Mouse (Mus musculus) cerebellum, adult 11 months (tissue): ENCODE measurements around the gene Syt1.

Source experiments
- DNase-seq: peaks from one replicate; pipeline ENCODE4 v3.0.0; 2022

Gene Syt1

DNA sequence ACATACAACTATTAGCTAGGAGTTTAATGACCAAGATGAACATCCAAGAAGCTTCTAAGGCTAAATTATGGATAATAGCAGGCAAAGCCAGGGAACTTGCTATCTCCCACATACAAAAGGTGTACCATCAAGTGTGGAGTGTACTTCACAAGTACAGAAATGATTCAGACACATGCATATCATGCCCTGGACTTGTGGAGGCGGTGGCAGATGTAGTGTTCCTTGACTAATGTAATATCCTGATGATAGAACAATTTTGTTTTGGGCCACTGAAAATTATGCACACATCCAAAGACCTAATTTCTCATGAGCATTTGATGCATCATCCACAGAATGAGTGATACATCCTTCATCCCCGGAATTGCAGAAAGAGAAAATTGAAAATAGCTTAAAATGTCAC is 267.0 kb downstream of the Syt1 start:
- DNase-seq, result no peak

GRCm38 (mm10) chr10:108733982-108734381 is 276.8 kb downstream of the Syt1 start:
- no peak for DNase-seq

DNA sequence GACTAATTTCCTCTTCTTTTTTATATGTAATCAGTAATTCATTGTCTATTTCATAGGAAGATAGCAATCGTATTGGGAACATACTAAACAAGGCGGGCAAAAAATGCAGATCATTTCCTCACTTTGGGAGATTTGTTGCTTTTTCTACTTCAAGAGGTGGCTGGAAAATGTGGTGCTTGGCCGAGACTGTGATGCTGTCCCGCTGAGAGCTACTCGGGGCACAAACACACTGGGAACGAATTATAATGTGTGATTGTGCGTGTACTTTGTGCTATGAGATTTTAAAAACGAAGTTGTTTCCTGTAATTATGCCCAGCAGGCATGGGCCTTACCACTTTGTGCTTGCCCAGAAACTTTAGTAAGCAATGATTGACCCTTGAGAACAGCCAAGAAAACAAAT is 281.8 kb downstream of the Syt1 start:
- peak; percentile 29 for DNase-seq

- no peak for DNase-seq
Measured at GRCm38 (mm10) chr10:108726391-108726790, 284.4 kb downstream of the Syt1 start.

DNA sequence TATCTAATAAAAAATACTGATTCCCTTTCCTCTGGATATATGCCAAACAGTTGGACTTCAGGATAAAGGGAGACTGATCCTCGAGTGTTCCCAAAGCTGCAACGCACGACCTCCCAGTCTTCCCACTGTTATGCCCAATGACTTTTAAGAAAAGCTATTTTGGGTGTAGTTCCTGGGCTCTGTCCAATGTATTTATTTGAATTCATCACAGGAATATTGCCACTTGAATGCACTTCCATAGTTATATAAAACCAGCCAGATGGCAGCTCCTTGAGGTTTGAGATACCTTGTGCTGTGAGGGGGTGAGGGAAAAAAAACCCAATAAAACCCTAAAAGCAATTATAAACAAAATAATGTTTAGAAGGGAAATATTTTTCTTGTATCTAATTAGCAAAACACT is 285.9 kb downstream of the Syt1 start:
- DNase-seq, result peak; percentile 30

DNA sequence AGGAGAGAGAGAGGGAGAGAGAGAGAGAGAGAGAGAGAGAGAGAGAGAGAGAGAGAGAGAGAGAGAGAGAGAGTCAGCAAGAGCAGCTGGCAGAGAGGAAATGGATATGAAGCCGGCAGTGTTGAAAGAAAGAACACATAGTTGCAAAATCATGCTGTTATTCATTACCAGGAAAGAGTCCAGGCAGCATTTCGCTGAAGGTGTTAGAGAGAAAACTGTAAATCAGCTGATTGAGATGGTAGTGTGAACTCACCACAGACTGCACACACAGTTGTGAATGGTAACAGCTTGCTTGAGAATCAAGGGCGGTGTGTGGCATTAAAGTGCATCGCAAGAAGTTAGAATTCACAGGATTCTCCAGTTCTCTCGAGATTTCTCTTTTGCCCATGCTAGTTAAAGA is 300.3 kb downstream of the Syt1 start:
- no peak for DNase-seq

DNA sequence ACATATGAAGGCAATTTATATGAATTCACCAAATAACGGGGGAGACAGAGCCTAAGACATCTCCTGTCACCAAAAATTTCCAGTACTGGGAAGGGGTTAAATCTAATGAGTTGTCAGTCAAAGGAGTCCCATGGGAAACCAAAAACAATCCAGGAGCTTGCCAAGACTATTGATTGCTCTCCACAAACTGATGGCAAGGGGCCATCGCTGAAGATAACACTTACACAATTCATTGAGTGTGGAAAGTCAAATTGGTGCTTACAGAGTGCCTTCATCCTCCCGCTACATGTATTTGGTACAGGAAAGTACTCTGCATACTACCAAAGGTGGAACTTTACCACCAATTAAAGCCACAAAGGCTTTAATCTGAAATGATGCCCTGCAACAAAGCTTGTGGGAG is 305.1 kb downstream of the Syt1 start:
- DNase-seq, result no peak

DNA sequence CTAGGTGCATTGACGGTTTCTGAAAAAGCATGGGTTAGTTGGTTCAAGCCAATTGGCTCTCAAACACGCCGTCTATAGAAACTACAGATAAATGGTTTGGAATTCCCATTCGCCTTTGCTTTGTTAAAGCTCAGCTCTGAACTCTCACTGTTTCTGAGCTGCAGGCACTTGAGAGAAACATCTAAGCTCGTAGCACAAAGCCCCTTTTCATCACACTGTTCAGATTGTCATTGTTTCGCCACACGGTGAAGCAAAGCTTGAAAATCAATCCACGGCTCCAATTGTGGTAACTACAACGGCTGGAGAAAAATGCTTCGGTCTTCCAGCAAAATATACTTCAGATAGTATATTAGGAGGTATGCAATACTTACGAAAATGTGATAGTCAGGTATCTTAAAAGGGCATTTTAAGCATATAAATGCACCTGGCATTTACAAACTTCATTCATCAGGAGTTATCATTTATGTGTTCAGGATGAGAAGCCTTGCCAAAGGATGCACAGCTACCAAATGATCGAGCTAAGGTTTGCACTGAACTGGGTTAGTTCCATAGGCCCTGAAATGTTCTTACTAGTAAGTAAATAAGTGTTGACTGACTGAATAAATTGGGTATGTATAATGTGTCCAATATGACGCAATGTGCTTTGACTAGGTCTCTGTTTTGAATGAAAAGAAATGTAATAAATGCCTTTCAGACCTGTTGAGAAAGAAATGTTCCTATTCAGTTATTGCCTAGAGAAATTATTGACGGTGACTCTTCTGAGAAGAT is 309.2 kb downstream of the Syt1 start:
- DNase-seq, result no peak

- DNase-seq, result no peak
Measured at GRCm38 (mm10) chr10:108699946-108700345, 310.8 kb downstream of the Syt1 start, which contains the start of gene Gm5136. Gene Gm5136, minus strand, starts transcription at chr10:108700160.

DNA sequence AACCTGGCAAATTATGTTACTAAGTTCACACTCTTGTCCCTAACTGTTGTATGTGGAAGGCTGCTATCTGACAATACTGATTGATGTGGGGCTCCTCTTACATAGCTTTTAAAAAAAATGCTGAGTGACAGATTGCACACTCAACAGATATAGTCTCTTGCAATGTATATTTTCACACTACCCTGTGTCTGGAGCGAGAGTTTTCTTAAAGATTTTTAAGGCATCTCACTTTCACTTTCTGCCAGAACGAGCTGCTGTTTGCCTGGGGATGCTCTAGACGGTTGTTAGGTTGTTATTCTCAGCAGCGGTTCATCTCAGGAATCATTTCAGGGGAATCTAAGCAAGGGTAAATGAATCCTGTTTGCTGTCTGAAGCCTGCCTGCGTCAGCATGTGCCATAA is 313.7 kb downstream of the Syt1 start:
- DNase-seq, result no peak

GRCm38 (mm10) chr10:108690954-108691353 is 319.8 kb downstream of the Syt1 start:
- no peak for DNase-seq

GRCm38 (mm10) chr10:108686696-108687095 is 324.1 kb downstream of the Syt1 start:
- DNase-seq, result no peak

GRCm38 (mm10) chr10:108679675-108680390 is 330.9 kb downstream of the Syt1 start:
- peak; percentile 51 for DNase-seq

- no peak for DNase-seq
Measured at GRCm38 (mm10) chr10:108677053-108677452, 333.7 kb downstream of the Syt1 start.

DNA sequence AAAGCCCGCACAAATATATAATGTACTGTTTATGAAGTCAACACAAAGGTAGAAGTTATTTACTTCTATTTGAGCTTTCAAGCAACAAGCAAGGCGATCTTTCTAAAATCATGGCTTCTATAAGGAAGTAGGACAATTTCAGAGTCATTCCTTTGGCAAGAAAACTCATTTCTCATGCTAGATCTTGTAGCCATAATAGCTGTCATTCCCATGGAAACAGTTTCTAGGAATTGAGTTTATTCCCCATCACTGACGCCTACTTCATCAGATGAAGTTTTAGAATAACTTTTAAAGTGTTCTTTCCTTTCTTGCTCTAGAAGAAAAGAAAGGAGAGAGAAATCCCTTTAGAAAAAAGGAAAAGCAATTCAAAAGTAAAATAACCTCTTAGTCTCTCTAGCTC is 341.8 kb downstream of the Syt1 start:
- no peak for DNase-seq

DNA sequence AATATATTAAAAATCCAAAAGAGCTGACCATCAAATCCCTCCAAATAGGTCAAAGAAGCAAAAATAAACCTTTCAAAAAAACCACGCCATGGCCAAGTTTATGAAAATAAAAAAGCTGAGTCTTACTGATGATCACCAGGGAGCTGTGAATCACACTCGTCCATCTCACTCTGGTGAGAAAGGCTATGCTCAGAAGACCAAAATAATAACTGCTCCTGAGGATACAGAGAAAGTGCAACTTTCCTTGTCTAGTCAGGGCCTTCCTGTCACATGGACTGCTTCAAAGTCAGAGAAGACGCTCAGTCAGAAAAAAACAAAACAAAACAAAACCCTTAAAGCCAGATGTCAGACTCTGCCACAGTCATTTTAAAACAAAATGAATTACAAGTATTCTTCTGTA is 350.5 kb downstream of the Syt1 start:
- no peak for DNase-seq

DNA sequence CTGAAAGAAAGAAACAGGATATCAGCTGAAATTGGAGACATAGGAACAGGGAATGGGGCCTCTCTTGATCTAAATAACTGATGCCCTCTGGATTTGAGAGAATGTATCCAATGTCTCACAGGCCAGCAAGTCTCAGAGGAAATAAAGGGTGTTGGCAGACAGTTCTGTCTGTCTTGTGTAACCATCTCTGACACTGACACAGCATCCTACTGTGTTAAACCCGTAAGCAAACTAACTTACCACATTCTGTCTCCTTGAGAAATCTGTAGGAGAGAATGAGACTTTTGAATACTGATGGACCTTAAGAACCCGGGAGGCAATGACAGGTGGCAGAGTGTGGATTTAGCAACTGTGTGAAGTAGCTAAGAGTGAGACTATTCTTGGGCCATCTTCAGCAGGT is 352.5 kb downstream of the Syt1 start:
- DNase-seq, result no peak

GRCm38 (mm10) chr10:108657669-108658068 is 353.1 kb downstream of the Syt1 start:
- DNase-seq, result no peak

DNA sequence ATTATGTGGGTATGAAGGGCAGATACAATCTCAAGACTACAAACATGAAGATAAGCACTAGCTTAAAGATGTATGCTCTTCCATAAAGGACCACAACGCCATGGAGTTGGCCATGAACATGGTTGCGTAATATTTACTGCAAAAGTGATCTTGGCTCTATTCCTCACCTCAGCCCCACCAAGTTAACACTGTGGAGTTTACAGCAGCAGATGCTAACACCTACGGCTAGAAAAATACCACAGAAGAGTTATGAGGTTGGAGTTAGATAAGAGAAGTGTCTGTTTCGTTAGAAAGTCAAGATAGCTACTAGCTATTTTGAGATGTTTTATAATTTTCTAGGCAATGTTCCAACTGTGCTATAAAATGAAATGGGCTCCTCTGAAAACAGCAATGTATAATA is 353.9 kb downstream of the Syt1 start:
- no peak for DNase-seq

- peak; percentile 35 for DNase-seq
Measured at GRCm38 (mm10) chr10:108655074-108655473, 355.7 kb downstream of the Syt1 start.

- no peak for DNase-seq
Measured at GRCm38 (mm10) chr10:108652831-108653230, 358.0 kb downstream of the Syt1 start.

- peak; percentile 29 for DNase-seq
Measured at GRCm38 (mm10) chr10:108652066-108652465, 358.7 kb downstream of the Syt1 start.

DNA sequence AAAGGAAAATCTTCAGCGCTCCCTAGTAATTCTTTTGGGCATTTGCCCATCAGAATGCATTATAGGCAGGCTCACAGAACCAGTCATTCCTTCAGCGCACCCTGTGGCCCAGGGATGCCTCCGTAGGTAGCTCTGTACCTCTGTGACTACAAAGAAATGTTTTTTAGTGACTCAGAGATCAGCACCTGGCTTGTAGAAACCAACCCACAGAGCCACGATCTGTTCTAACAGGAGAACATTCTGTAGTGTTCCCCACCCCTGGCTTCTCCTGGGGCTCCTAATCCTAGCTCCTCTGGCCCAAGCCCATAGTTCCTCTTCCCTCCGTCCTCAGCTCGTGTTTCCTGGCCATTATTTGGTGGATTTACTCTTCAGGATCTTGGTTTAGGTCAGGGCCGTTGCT is 361.6 kb downstream of the Syt1 start:
- DNase-seq, result peak; percentile 61

- DNase-seq, result no peak
Measured at GRCm38 (mm10) chr10:108643915-108644314, 366.9 kb downstream of the Syt1 start.

DNA sequence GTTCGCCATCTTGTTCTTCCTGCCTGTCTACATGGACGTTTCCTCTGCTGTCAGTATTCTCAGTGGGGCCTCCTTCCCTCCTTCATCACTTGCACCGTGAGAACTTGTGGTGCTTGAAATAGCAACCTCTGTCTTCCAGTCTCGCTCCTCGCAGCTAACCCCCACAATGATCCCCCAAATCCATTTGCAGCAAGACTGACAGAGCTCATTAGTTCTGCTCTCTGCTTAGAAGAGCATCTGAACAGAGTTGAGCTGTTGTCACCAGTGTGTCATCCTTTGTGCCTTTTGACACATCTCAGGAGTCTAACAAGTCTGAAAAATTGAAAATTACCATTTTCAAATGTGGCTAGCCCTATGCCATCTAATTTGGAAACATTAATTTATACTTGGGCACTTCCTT is 372.7 kb downstream of the Syt1 start:
- no peak for DNase-seq
